Mouse (Mus musculus) limb, embryonic 14.5 days (tissue): ENCODE measurements around the gene Cbx6. TPM values are rescaled to one million over a fixed set of nuclear protein-coding genes. Genes with fewer than 3 reads are reported as not detected.

Experiments used
- ATAC-seq: fragments of 200-750 bp; cut with Nextera tagmentation; 2 replicates; pipeline ENCODE4 v1.8.0; 2017; ENCODE audit warnings: low read depth, moderate number of reproducible peaks, moderate TSS enrichment; ENCODE audit not compliant: low FRiP score
- DNase-seq: peaks from one replicate; pipeline ENCODE4 v3.0.0-alpha.2; 2015; ENCODE audit warnings: low spot score
- H3K27ac ChIP-seq: fragments of 300-500 bp; sonication (generic); replicated peaks from 2 replicates; pipeline ENCODE4 v1.5.1; 2014; ENCODE audit warnings: low read depth, mild to moderate bottlenecking, low read length, moderate library complexity, mixed read lengths
- H3K27me3 ChIP-seq: fragments of 300-500 bp; sonication (generic); 2 replicates; pipeline ENCODE4 v1.6.1; 2014; ENCODE audit warnings: low read length, mixed read lengths; ENCODE audit not compliant: control insufficient read depth, insufficient read depth
- H3K36me3 ChIP-seq: fragments of 300-500 bp; sonication (generic); 2 replicates; pipeline ENCODE4 v1.6.1; 2014; ENCODE audit warnings: mild to moderate bottlenecking, low read length, moderate library complexity, mixed read lengths; ENCODE audit not compliant: control insufficient read depth, insufficient read depth
- H3K4me1 ChIP-seq: fragments of 300-500 bp; sonication (generic); 2 replicates; pipeline ENCODE4 v1.6.1; 2014; ENCODE audit warnings: antibody characterized with exemption, low read length, mixed read lengths; ENCODE audit not compliant: control insufficient read depth, insufficient read depth
- H3K4me2 ChIP-seq: fragments of 300-500 bp; sonication (generic); replicated peaks from 2 replicates; pipeline ENCODE4 v1.6.1; 2014; ENCODE audit warnings: low read depth, mild to moderate bottlenecking, low read length, moderate library complexity; ENCODE audit not compliant: severe bottlenecking
- H3K4me3 ChIP-seq: fragments of 300-500 bp; sonication (generic); replicated peaks from 2 replicates; pipeline ENCODE4 v1.5.1; 2014; ENCODE audit warnings: low read length
- H3K9ac ChIP-seq: fragments of 300-500 bp; sonication (generic); 2 replicates; pipeline ENCODE4 v1.6.1; 2014; ENCODE audit warnings: mild to moderate bottlenecking, low read depth, low read length, moderate library complexity; ENCODE audit not compliant: severe bottlenecking
- H3K9me3 ChIP-seq: fragments of 300-500 bp; sonication (generic); 2 replicates; pipeline ENCODE4 v1.6.1; 2016; ENCODE audit warnings: low read length; ENCODE audit not compliant: control insufficient read depth
- POLR2A ChIP-seq: fragments of 200-500 bp; IDR thresholded peaks from 2 replicates; pipeline ENCODE4 v1.8.0; 2012; ENCODE audit warnings: inconsistent platforms, mild to moderate bottlenecking, moderate library complexity, borderline replicate concordance; ENCODE audit not compliant: insufficient read depth, insufficient read length; ENCODE audit errors: extremely low read depth
- WGBS: fragments of 180-500 bp; shearing (Covaris S2); extraction: QIAGEN DNeasy Blood & Tissue Kit; methylation state at CpG from one replicate; pipeline ENCODE4 v1.1.7; 2014; 5-methylcytosine and 5-hydroxymethylcytosine counted together
- polyA plus RNA-seq, 2 experiments: library from polyadenylated mRNA; depleted of rRNA in 1 of 2; stranded (reverse) in 1 of 2; unstranded in 1 of 2; fragments of >200 nt; fragmentation: Nextera tagmentation in 1 of 2; extraction: Ambion mirVana in 1 of 2; gene quantifications; 2 replicates each; pipeline versions ENCODE4 v1.2.1 to v1.2.3; 2012 to 2014

Cbx6 gene
- polyA plus RNA-seq, 2 experiments: 49.1 to 83.4 TPM

DNA sequence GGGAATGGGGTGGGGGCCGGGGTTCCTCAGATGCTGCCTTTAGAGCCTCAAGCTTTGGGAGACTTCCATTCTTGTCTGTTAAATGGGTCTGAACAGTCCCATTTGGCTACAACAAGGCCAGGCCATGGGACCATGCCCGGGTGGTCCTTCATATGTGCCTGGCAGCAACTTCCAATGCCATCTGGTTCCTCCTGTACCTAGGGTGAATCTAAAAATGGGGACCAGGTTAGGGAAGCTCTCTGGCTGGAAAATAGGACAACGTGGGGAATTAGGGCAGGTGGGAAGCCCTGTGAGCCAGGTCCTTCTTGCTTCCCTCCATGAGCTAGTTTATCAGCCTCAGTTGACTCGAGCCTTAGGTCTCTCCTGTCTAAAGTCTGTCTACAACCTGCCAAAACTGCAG, 23.5 kb downstream of the Cbx6 start:
- Histone ChIP-seq H3K4me2 (no peak overlapping the region), H3K9ac (no peak overlapping the region), H3K27ac (no peak overlapping the region), H3K27me3 (peaks cover 22% of the 10 kb centered on the region), H3K4me3 (no peak overlapping the region), H3K36me3 (no peaks in the 10 kb centered on the region), H3K4me1 (no peaks in the 10 kb centered on the region), H3K9me3 (no peaks in the 10 kb centered on the region)
- TF ChIP-seq POLR2A: no peak
- ATAC-seq (no peak), DNase-seq (no peak)
- WGBS: 72% methylated on average over 4 of the region's 4 CpGs

DNA sequence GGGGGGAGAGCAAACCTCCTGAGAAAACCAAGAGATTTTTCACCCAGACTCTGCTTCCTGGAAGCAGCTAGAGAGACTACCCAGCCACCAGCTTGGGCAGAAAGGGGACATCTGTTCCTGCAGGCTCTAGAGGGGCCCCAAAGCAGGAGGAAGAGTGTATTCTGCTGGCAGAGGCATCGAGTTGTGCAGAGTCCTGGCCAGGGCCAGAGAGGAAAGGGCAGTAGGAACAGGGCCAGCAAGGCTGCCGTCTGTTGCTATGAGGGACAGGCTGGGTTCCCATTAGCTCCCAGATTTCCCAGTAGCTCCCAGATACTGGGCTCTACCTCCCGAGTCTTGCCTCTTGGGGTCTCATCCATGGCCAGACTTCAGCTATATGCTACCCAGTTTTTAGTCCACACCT, 24.4 kb downstream of the Cbx6 start:
- Histone ChIP-seq H3K4me2 (no peak overlapping the region), H3K4me1 (no peaks in the 10 kb centered on the region), H3K36me3 (no peaks in the 10 kb centered on the region), H3K27me3 (peaks cover 31% of the 10 kb centered on the region), H3K9ac (no peak overlapping the region), H3K4me3 (no peak overlapping the region), H3K27ac (no peak overlapping the region), H3K9me3 (no peaks in the 10 kb centered on the region)
- DNase-seq: no peak
- no peak for ATAC-seq
- no peak for TF ChIP-seq POLR2A
- WGBS: 67% methylated on average over 3 of the region's 3 CpGs

DNA sequence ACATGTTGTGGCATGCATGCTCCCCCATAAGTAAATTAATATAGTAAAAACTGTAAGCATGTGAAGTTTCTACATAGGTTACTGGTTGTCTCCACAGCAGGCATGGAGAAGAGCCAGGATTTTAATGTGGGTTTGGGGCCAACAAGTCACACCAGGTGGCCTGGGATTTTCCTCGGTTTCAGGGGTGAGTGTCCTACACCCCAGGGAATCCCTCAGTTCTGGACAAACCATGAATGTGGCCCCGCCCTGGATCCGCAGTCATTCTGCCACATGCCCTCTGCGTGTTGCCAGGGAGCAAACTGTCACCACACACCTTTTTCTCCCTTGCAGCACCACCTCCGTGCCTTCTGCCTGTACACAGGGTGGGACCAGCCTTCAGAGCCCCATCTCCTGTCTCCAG, 25.8 kb downstream of the Cbx6 start:
- DNase-seq: no peak
- peaks cover 45% of the 10 kb centered on the region for H3K27me3 ChIP-seq
- no peaks in the 10 kb centered on the region for H3K36me3 ChIP-seq
- no peak overlapping the region for H3K27ac ChIP-seq
- no peaks in the 10 kb centered on the region for H3K9me3 ChIP-seq
- ATAC-seq: no peak
- no peak for TF ChIP-seq POLR2A
- H3K4me2 ChIP-seq: no peak overlapping the region
- WGBS: 44% methylated on average over 5 of the region's 5 CpGs
- no peak overlapping the region for H3K9ac ChIP-seq
- 0 out of 2 replicates have a peak, but pooled peaks cover 2% of the 10 kb centered on the region for H3K4me1 ChIP-seq
- H3K4me3 ChIP-seq: no peak overlapping the region

DNA sequence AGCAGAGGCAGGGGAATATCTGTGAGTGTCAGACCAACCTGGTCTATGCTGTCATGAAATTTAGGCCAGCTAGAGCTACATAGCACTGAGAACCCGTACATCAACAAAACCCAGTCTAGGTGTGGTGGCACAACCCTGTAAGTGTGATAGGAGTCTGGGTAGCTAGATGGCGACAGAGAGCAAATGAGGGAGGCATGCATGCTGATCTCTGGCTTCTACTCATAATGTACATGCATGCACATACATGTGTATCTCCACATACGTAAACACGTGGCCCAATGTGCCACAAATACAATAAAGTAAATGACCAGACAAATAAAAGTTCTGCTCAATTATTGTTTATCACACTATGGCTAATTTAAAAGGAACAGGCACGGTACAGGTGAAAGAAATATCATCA, 26.4 kb downstream of the Cbx6 start:
- Histone ChIP-seq H3K27me3 (peaks cover 50% of the 10 kb centered on the region), H3K9me3 (no peaks in the 10 kb centered on the region), H3K4me3 (no peak overlapping the region), H3K36me3 (no peaks in the 10 kb centered on the region), H3K27ac (no peak overlapping the region), H3K9ac (no peak overlapping the region), H3K4me2 (no peak overlapping the region), H3K4me1 (0 out of 2 replicates have a peak, but pooled peaks cover 2% of the 10 kb centered on the region)
- ATAC-seq (no peak), DNase-seq (peak; percentile 59)
- 31% methylated on average over 5 of the region's 5 CpGs for WGBS
- TF ChIP-seq POLR2A: no peak

DNA sequence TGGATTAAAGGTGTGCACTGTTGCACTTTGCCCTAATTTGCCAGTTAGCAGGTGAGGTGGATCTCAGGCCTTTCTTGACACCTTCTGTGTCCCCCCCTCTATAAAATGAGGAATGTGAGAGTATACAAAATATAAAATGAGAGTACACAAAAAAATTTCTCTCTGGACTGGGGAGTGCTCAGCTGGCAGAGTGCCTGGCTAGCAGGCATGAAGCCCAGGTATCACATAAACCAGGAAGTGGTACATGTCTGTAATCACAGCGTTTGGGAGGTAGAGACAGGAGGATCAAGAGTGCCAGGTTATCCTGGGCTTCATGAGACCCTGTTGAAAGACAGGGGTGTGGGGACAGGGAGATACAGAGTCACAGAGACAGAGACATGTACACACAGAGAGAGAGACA, 27.4 kb downstream of the Cbx6 start:
- H3K9ac ChIP-seq: no peak overlapping the region
- ATAC-seq (no peak), DNase-seq (no peak)
- 47% methylated on average over 1 of the region's 1 CpGs for WGBS
- H3K9me3 ChIP-seq: no peaks in the 10 kb centered on the region
- 0 out of 2 replicates have a peak, but pooled peaks cover 2% of the 10 kb centered on the region for H3K4me1 ChIP-seq
- H3K27ac ChIP-seq: no peak overlapping the region
- no peaks in the 10 kb centered on the region for H3K36me3 ChIP-seq
- H3K27me3 ChIP-seq: peaks cover 61% of the 10 kb centered on the region
- no peak for TF ChIP-seq POLR2A
- H3K4me2 ChIP-seq: no peak overlapping the region
- H3K4me3 ChIP-seq: no peak overlapping the region

DNA sequence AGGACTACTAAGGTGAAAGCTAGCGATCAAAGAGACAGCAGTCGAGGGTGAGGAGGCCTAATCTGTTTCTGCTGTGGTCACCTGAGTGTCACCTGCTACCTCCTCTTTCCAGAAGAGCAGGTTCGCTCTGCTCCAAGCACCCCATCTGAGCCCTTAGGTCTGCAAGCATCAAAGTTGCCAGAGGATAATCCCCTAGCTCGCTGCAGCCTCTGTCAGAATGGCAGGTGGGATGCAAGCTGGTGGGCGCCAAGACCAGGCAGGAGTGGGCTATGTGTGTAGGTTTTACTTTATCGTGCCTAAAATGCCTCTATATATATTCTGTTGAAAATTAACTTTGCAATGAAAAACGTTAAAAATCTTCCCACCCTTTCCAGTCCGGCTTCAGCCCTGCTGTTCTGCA, 29.2 kb downstream of the Cbx6 start:
- ATAC-seq: no peak
- no peak overlapping the region for H3K27ac ChIP-seq
- H3K27me3 ChIP-seq: peaks cover 68% of the 10 kb centered on the region
- peak overlapping the region; percentile 59 for H3K4me3 ChIP-seq
- H3K9me3 ChIP-seq: no peaks in the 10 kb centered on the region
- DNase-seq: no peak
- 18% methylated on average over 8 of the region's 8 CpGs for WGBS
- H3K36me3 ChIP-seq: no peaks in the 10 kb centered on the region
- 0 out of 2 replicates have a peak, but pooled peaks cover 2% of the 10 kb centered on the region for H3K4me1 ChIP-seq
- peak overlapping the region; percentile 81 for H3K4me2 ChIP-seq
- H3K9ac ChIP-seq: no peak overlapping the region
- no peak for TF ChIP-seq POLR2A
